Mouse (Mus musculus) MEL (cell line): ENCODE results near the gene Mtx1. TPM values are rescaled to one million over a fixed set of nuclear protein-coding genes. Genes with fewer than 3 reads are reported as not detected.

Experiments used
- DNase-seq: peaks from one replicate; pipeline ENCODE4 v3.0.0; 2011; ENCODE audit warnings: low read depth, low spot score
- H3K27ac ChIP-seq: 2 replicates; pipeline ENCODE4 v1.5.1; 2012; ENCODE audit warnings: low read depth, mild to moderate bottlenecking, control low read depth, low read length, moderate library complexity; ENCODE audit not compliant: control insufficient read depth
- H3K27me3 ChIP-seq, 2 experiments: fragments of 150-350 bp in 1 of 2; sonication (generic) in 1 of 2; 2 replicates each; pipeline ENCODE4 v1.6.1; 2012; ENCODE audit warnings: low read length in 2 of 2, mild to moderate bottlenecking in 2 of 2, improper control_type of control experiment in 1 of 2, moderate library complexity in 1 of 2; ENCODE audit not compliant: insufficient read depth in 2 of 2, control insufficient read depth in 1 of 2
- H3K36me3 ChIP-seq, 2 experiments: 2 replicates each; pipeline ENCODE4 v1.6.1; 2012 to 2014; ENCODE audit warnings: low read length in 2 of 2, improper control_type of control experiment in 1 of 2, inconsistent platforms in 1 of 2, mild to moderate bottlenecking in 1 of 2; ENCODE audit not compliant: insufficient read depth in 2 of 2, control insufficient read depth in 1 of 2
- H3K4me1 ChIP-seq, 2 experiments: fragments of 150-350 bp in 1 of 2; sonication (generic) in 1 of 2; 2 replicates each; pipeline ENCODE4 v1.6.1; 2012; ENCODE audit warnings: low read length in 2 of 2, improper control_type of control experiment in 1 of 2, mild to moderate bottlenecking in 1 of 2; ENCODE audit not compliant: insufficient read depth in 2 of 2, control insufficient read depth in 1 of 2
- H3K4me3 ChIP-seq, 2 experiments: fragments of 150-350 bp in 1 of 2; sonication (generic) in 1 of 2; 2 replicates each; pipeline ENCODE4 v1.5.1; 2012; ENCODE audit warnings: low read depth in 2 of 2, low read length in 2 of 2, mild to moderate bottlenecking in 2 of 2, moderate library complexity in 2 of 2, control low read depth in 1 of 2, improper control_type of control experiment in 1 of 2; ENCODE audit not compliant: control insufficient read depth in 1 of 2, insufficient read depth in 1 of 2
- H3K79me2 ChIP-seq: 2 replicates; pipeline ENCODE4 v1.6.1; 2012; ENCODE audit warnings: mild to moderate bottlenecking, low read length, moderate library complexity; ENCODE audit not compliant: control insufficient read depth, poor library complexity, insufficient read depth
- H3K9ac ChIP-seq: 2 replicates; pipeline ENCODE4 v1.6.1; 2012; ENCODE audit warnings: low read depth, mild to moderate bottlenecking, control low read depth, low read length, moderate library complexity; ENCODE audit not compliant: control insufficient read depth, poor library complexity, severe bottlenecking
- H3K9me3 ChIP-seq: fragments of 150-350 bp; sonication (generic); replicated peaks from 2 replicates; pipeline ENCODE4 v1.6.1; 2012; ENCODE audit warnings: mild to moderate bottlenecking, low read length, improper control_type of control experiment, moderate library complexity; ENCODE audit not compliant: insufficient read depth
- BHLHE40 ChIP-seq: IDR thresholded peaks from 2 replicates; pipeline ENCODE4 v1.6.1; 2012; ENCODE audit warnings: low read depth, mild to moderate bottlenecking, inconsistent platforms, low read length, improper control_type of control experiment, borderline replicate concordance
- CHD1 ChIP-seq: IDR thresholded peaks from 2 replicates; pipeline ENCODE4 v1.6.1; 2012; ENCODE audit warnings: low read depth, mild to moderate bottlenecking, inconsistent platforms, low read length, improper control_type of control experiment
- CHD2 ChIP-seq: IDR thresholded peaks from 2 replicates; pipeline ENCODE4 v1.6.1; 2011; ENCODE audit warnings: low read length, improper control_type of control experiment
- CTCF ChIP-seq, 3 experiments: IDR thresholded peaks in 2 of 3; conservative IDR thresholded peaks in 1 of 3; 2 replicates each; pipeline ENCODE4 v1.5.1; 2011 to 2012; ENCODE audit warnings: low read length in 3 of 3, low read depth in 2 of 3, mild to moderate bottlenecking in 2 of 3, improper control_type of control experiment in 1 of 3, inconsistent platforms in 1 of 3, mixed read lengths in 1 of 3, moderate library complexity in 1 of 3; ENCODE audit not compliant: control insufficient read depth in 1 of 3, insufficient read depth in 1 of 3, poor library complexity in 1 of 3, severe bottlenecking in 1 of 3
- E2F4 ChIP-seq: IDR thresholded peaks from 2 replicates; pipeline ENCODE4 v1.6.1; 2011; ENCODE audit warnings: low read depth, low read length, improper control_type of control experiment, borderline replicate concordance
- ELF1 ChIP-seq: IDR thresholded peaks from 2 replicates; pipeline ENCODE4 v1.6.1; 2014; ENCODE audit warnings: low read depth, mild to moderate bottlenecking, inconsistent platforms, low read length, improper control_type of control experiment, moderate library complexity
- ETS1 ChIP-seq: IDR thresholded peaks from 2 replicates; pipeline ENCODE4 v1.6.1; 2012; ENCODE audit warnings: low read depth, mild to moderate bottlenecking, inconsistent platforms, low read length, improper control_type of control experiment, moderate library complexity
- GABPA ChIP-seq: IDR thresholded peaks from 2 replicates; pipeline ENCODE4 v1.6.1; 2012; ENCODE audit warnings: low read depth, mild to moderate bottlenecking, inconsistent platforms, low read length, improper control_type of control experiment, moderate library complexity
- GATA1 ChIP-seq: IDR thresholded peaks from 2 replicates; pipeline ENCODE4 v1.6.1; 2011; ENCODE audit warnings: low read depth, low read length, improper control_type of control experiment
- JUND ChIP-seq: IDR thresholded peaks from 2 replicates; pipeline ENCODE4 v1.6.1; 2011; ENCODE audit warnings: low read depth, mild to moderate bottlenecking, improper control_type of control experiment, low read length
- KAT2A ChIP-seq: conservative IDR thresholded peaks from 2 replicates; pipeline ENCODE4 v1.6.1; 2012; ENCODE audit warnings: low read depth, low read length, improper control_type of control experiment, inconsistent platforms
- MAFK ChIP-seq: IDR thresholded peaks from 2 replicates; pipeline ENCODE4 v1.6.1; 2011; ENCODE audit warnings: low read depth, mild to moderate bottlenecking, low read length, improper control_type of control experiment, borderline replicate concordance
- MAX ChIP-seq: IDR thresholded peaks from 2 replicates; pipeline ENCODE4 v1.6.1; 2011; ENCODE audit warnings: low read length, improper control_type of control experiment
- MEF2A ChIP-seq: IDR thresholded peaks from 2 replicates; pipeline ENCODE4 v1.6.1; 2014; ENCODE audit warnings: low read depth, mild to moderate bottlenecking, inconsistent platforms, low read length, improper control_type of control experiment; ENCODE audit not compliant: poor library complexity, insufficient replicate concordance, severe bottlenecking; ENCODE audit errors: extremely low read depth
- MYB ChIP-seq: IDR thresholded peaks from 2 replicates; pipeline ENCODE4 v1.6.1; 2011; ENCODE audit warnings: mild to moderate bottlenecking, low read depth, low read length, improper control_type of control experiment
- MYC ChIP-seq: IDR thresholded peaks from 2 replicates; pipeline ENCODE4 v1.6.1; 2011; ENCODE audit warnings: low read depth, mild to moderate bottlenecking, low read length, improper control_type of control experiment, moderate library complexity
- NELFE ChIP-seq: IDR thresholded peaks from 2 replicates; pipeline ENCODE4 v1.6.1; 2011; ENCODE audit warnings: low read depth, low read length, improper control_type of control experiment
- POLR2A ChIP-seq, 2 experiments: IDR thresholded peaks; 2 replicates each; pipeline ENCODE4 v1.6.1; 2011 to 2012; ENCODE audit warnings: low read length in 2 of 2, mild to moderate bottlenecking in 2 of 2, control low read depth in 1 of 2, improper control_type of control experiment in 1 of 2, low read depth in 1 of 2, moderate library complexity in 1 of 2; ENCODE audit not compliant: control insufficient read depth in 1 of 2, insufficient read depth in 1 of 2, poor library complexity in 1 of 2
- POLR2AphosphoS2 ChIP-seq: IDR thresholded peaks from 2 replicates; pipeline ENCODE4 v1.6.1; 2011; ENCODE audit warnings: low read length, improper control_type of control experiment
- POLR2AphosphoS5 ChIP-seq: IDR thresholded peaks from 2 replicates; pipeline ENCODE4 v1.6.1; 2012; ENCODE audit warnings: low read depth, borderline replicate concordance, mild to moderate bottlenecking, inconsistent platforms, low read length, moderate library complexity, mixed read lengths
- RAD21 ChIP-seq: IDR thresholded peaks from 2 replicates; pipeline ENCODE4 v1.6.1; 2011; ENCODE audit warnings: mild to moderate bottlenecking, low read depth, low read length, improper control_type of control experiment
- SIN3A ChIP-seq: IDR thresholded peaks from 2 replicates; pipeline ENCODE4 v1.6.1; 2012; ENCODE audit warnings: low read length, improper control_type of control experiment, inconsistent platforms
- TAL1 ChIP-seq: IDR thresholded peaks from 2 replicates; pipeline ENCODE4 v1.6.1; 2012; ENCODE audit warnings: mild to moderate bottlenecking, inconsistent platforms, low read length, moderate library complexity, mixed read lengths
- TBP ChIP-seq: IDR thresholded peaks from 2 replicates; pipeline ENCODE4 v1.8.0; 2011; ENCODE audit warnings: low read depth, low read length, improper control_type of control experiment
- USF1 ChIP-seq: IDR thresholded peaks from 2 replicates; pipeline ENCODE4 v1.6.1; 2014; ENCODE audit warnings: low read depth, mild to moderate bottlenecking, inconsistent platforms, low read length, improper control_type of control experiment, moderate library complexity
- ZC3H11A ChIP-seq: IDR thresholded peaks from 2 replicates; pipeline ENCODE4 v1.6.1; 2012; ENCODE audit warnings: low read depth, mild to moderate bottlenecking, inconsistent platforms, low read length, improper control_type of control experiment
- ZKSCAN1 ChIP-seq: IDR thresholded peaks from 2 replicates; pipeline ENCODE4 v1.6.1; 2012; ENCODE audit warnings: low read depth, mild to moderate bottlenecking, inconsistent platforms, low read length, improper control_type of control experiment, moderate library complexity
- ZMIZ1 ChIP-seq: IDR thresholded peaks from 2 replicates; pipeline ENCODE4 v1.6.1; 2012; ENCODE audit warnings: low read depth, mild to moderate bottlenecking, inconsistent platforms, low read length, improper control_type of control experiment, moderate library complexity
- ZNF384 ChIP-seq: IDR thresholded peaks from 2 replicates; pipeline ENCODE4 v1.6.1; 2012; ENCODE audit warnings: low read depth, mild to moderate bottlenecking, inconsistent platforms, low read length, improper control_type of control experiment
- polyA plus RNA-seq, 2 experiments: library from polyadenylated mRNA; stranded (reverse) in 1 of 2; unstranded in 1 of 2; fragments of >175 nt in 1 of 2; fragments of >200 nt in 1 of 2; gene quantifications; 2 replicates each; pipeline versions ENCODE4 v1.2.1 to v1.2.4; 2012; ENCODE audit warnings: low replicate concordance in 2 of 2, low read depth in 1 of 2; ENCODE audit not compliant: insufficient read length in 2 of 2, insufficient read depth in 1 of 2, missing spikeins in 1 of 2
- total RNA-seq: library from RNA; depleted of rRNA; stranded (reverse); fragments of 300-350 nt; gene quantifications from 2 replicates; pipeline ENCODE4 v1.2.3, GENCODE M21; 2012

Mtx1 gene
- total and polyA plus RNA-seq, 3 experiments = 314 to 369 TPM; not detected in 1

DNA sequence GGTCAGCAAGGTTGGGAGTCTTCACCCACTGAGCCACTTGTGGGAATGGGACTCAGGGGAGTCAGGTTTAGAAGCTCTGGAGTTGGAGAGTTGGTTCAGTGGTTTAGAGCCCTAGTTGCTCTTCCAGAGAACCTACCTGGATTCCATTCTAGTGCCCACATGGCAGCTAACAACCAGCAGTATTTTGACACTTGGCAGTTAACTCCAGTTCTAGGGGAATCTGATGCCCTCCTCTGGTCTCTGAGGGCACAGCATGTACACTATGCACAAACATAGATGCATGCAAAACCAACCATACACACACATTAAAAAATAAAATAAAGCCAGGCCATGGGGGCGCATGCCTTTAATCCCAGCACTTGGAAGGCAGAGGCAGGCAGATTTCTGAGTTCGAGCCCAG is 33.0 kb downstream of the Mtx1 start (continued):
- no peak for TF ChIP-seq GATA1

DNA sequence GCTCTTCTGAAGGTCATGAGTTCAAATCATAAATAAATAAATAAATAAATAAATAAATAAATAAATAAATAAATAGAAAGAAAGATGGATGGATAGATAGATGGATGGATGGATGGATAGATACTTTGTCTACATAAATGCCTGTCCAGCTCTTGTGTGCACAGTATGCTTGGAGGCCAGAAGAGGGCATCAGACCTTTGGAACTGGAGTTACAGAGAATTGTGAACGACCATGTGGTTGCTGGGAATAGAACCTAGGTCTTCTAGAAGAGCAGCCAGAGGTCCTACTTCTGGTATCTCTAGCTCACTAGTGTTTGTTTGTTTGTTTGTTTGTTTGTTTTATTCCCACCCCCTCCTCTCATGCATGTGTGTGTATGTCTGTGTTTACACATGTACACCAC is 33.5 kb downstream of the Mtx1 start:
- H3K79me2 ChIP-seq = no peaks in the 10 kb centered on the region; the same call in 1 of the 2 replicates
- H3K36me3 ChIP-seq = peaks cover 0 to 37% of the 10 kb centered on the region in 2 experiments; a peak in 2 of 4 replicates
- H3K27ac ChIP-seq = no peak overlapping the region
- peak; percentile 63 for DNase-seq
- no peak overlapping the region for H3K4me3 ChIP-seq
- peaks cover 27 to 41% of the 10 kb centered on the region in 2 experiments for H3K4me1 ChIP-seq
- TF ChIP-seq RAD21 (peak; percentile 7), GABPA (no peak), CTCF (IDR thresholded peaks at IDR 0.05 in 2 of 3, conservative IDR thresholded peaks at IDR 0.05 in 1 of 3; ENCODE audit: control insufficient read depth in 1 of 3, insufficient read depth in 1 of 3, low read depth in 2 of 3, low read length in 3 of 3, poor library complexity in 1 of 3, severe bottlenecking in 1 of 3) (peak; percentile 35 to 54 (median 43))
- H3K9ac ChIP-seq = no peak overlapping the region
- H3K9me3 ChIP-seq = no peaks in the 10 kb centered on the region
- no peaks in the 10 kb centered on the region for H3K27me3 ChIP-seq

DNA sequence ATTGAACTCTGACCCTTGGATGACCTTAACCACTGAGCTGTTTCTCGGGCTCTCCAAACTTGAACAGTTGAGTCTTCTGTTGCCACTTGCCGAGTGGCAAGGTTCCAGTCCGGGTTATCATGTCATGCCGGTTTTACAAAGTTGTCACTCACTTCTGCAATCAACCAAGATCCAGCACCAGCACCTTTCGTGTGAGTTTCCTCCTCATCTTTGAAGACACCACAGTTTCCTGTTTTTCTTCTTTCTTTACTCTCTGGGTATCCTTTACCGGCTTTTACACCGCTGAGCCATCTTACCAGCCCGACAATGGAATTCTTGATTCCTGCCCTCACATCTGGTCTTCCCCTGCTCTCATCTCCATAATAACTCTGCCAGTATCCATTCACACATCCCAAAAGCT is 36.5 kb downstream of the Mtx1 start:
- peak; percentile 97 for DNase-seq
- Histone ChIP-seq H3K27me3 (no peaks in the 10 kb centered on the region), H3K27ac (peak overlapping the region; percentile 91), H3K9ac (peak overlapping the region; percentile 27), H3K4me3 (peak overlapping the region in 1 of 2 experiments; percentile 22; a peak in 1 of 4 replicates), H3K79me2 (no peaks in the 10 kb centered on the region; the same call in 1 of the 2 replicates), H3K36me3 (peaks cover 0 to 53% of the 10 kb centered on the region in 2 experiments; a peak in 2 of 4 replicates), H3K9me3 (no peaks in the 10 kb centered on the region), H3K4me1 (peaks cover 36 to 60% of the 10 kb centered on the region in 2 experiments)
- TF ChIP-seq ZMIZ1 = no peak; the same call in 1 of the 2 replicates
- peak; percentile 82; the same call in 1 of the 2 replicates for TF ChIP-seq MYC
- TF ChIP-seq KAT2A = 0 out of 2 replicates have a peak, but pooled peaks have one; percentile 21
- TF ChIP-seq SIN3A = peak; percentile 92
- TF ChIP-seq TAL1 = peak; percentile 93
- no peak; the same call in 1 of the 2 replicates for TF ChIP-seq USF1
- no peak for TF ChIP-seq ZC3H11A
- no peak; the same call in 1 of the 2 replicates for TF ChIP-seq CHD2
- TF ChIP-seq CHD1 = 0 out of 2 replicates have a peak, but pooled peaks have one; percentile 91
- TF ChIP-seq JUND = peak; percentile 85; the same call in 1 of the 2 replicates
- TF ChIP-seq POLR2AphosphoS5 = no peak
- TF ChIP-seq NELFE = peak; percentile 54
- peak; percentile 60; the same call in 1 of the 2 replicates for TF ChIP-seq MEF2A
- TF ChIP-seq MAFK = peak; percentile 70; the same call in 1 of the 2 replicates
- no peak for TF ChIP-seq RAD21
- peak; percentile 87 for TF ChIP-seq MYB
- TF ChIP-seq MAX = peak; percentile 84
- peak; percentile 41; the same call in 1 of the 2 replicates for TF ChIP-seq ZKSCAN1
- TF ChIP-seq ETS1 = peak; percentile 93
- TF ChIP-seq POLR2A (IDR thresholded peaks at IDR 0.05; ENCODE audit: control insufficient read depth in 1 of 2, insufficient read depth in 1 of 2, low read depth in 1 of 2, low read length in 2 of 2, poor library complexity in 1 of 2) = peak in 1 of 2 experiments; percentile 52; a peak in 1 of 4 replicates
- TF ChIP-seq ZNF384 = peak; percentile 36; the same call in 1 of the 2 replicates
- no peak for TF ChIP-seq ELF1
- 0 out of 2 replicates have a peak, but pooled peaks have one; percentile 51 for TF ChIP-seq POLR2AphosphoS2
- TF ChIP-seq E2F4 = peak; percentile 73; the same call in 1 of the 2 replicates
- TF ChIP-seq TBP = peak; percentile 61; the same call in 1 of the 2 replicates
- TF ChIP-seq BHLHE40 = peak; percentile 53; the same call in 1 of the 2 replicates
